Mouse (Mus musculus): ENCODE data around the gene Grip1. TPM values are rescaled to one million over a fixed set of nuclear protein-coding genes. Genes with fewer than 3 reads are reported as not detected.

Grip1 gene
- polyA plus RNA-seq, 1 experiment from 2014 or later: 0.87 TPM

- H3K9me3 ChIP-seq (ENCODE audit: control insufficient read depth, low read length): no peaks in the 10 kb centered on the region
- H3K27ac ChIP-seq (replicated peaks): no peak overlapping the region
- no peak for DNase-seq (ENCODE audit: low spot score)
- H3K9ac ChIP-seq (ENCODE audit: low read length): no peak overlapping the region
- TF ChIP-seq CTCF (IDR thresholded peaks at IDR 0.05; ENCODE audit: low read depth) (no peak), EP300 (optimal IDR thresholded peaks at IDR 0.05) (no peak)
- 53% methylated on average over 6 of the region's 6 CpGs for WGBS
- no peak for ATAC-seq (ENCODE audit: low FRiP score, low TSS enrichment)
- no peak overlapping the region for H3K4me3 ChIP-seq (ENCODE audit: low read depth, low read length)
- no peak overlapping the region for H3K4me2 ChIP-seq (replicated peaks; ENCODE audit: low read depth)
- H3K4me1 ChIP-seq (replicated peaks; ENCODE audit: control insufficient read depth, insufficient read depth): no peaks in the 10 kb centered on the region
- H3K36me3 ChIP-seq (ENCODE audit: control insufficient read depth, insufficient read depth, low read length): no peaks in the 10 kb centered on the region
- H3K27me3 ChIP-seq (ENCODE audit: control insufficient read depth, insufficient read depth, low read length): no peaks in the 10 kb centered on the region
These were observed 30.1 kb downstream of the Grip1 start for GRCm38 (mm10) chr10:119483766-119484165.

- no peak overlapping the region for H3K4me2 ChIP-seq (replicated peaks; ENCODE audit: low read depth)
- no peaks in the 10 kb centered on the region for H3K9me3 ChIP-seq (ENCODE audit: control insufficient read depth, low read length)
- no peaks in the 10 kb centered on the region for H3K27me3 ChIP-seq (ENCODE audit: control insufficient read depth, insufficient read depth, low read length)
- no peak overlapping the region for H3K4me3 ChIP-seq (ENCODE audit: low read depth, low read length)
- no peak overlapping the region for H3K9ac ChIP-seq (ENCODE audit: low read length)
- no peaks in the 10 kb centered on the region for H3K36me3 ChIP-seq (ENCODE audit: control insufficient read depth, insufficient read depth, low read length)
- DNase-seq (ENCODE audit: low spot score) (no peak), ATAC-seq (ENCODE audit: low FRiP score, low TSS enrichment) (no peak)
- TF ChIP-seq CTCF (IDR thresholded peaks at IDR 0.05; ENCODE audit: low read depth) (no peak), EP300 (optimal IDR thresholded peaks at IDR 0.05) (no peak)
- 67% methylated on average over 7 of the region's 7 CpGs for WGBS
- H3K27ac ChIP-seq (replicated peaks): no peak overlapping the region
- no peaks in the 10 kb centered on the region for H3K4me1 ChIP-seq (replicated peaks; ENCODE audit: control insufficient read depth, insufficient read depth)
These were observed 33.3 kb downstream of the Grip1 start for GRCm38 (mm10) chr10:119486936-119487335.

GRCm38 (mm10) chr10:119490831-119491230 is 37.2 kb downstream of the Grip1 start:
- H3K4me2 ChIP-seq (replicated peaks; ENCODE audit: low read depth): no peak overlapping the region

GRCm38 (mm10) chr10:119495317-119495716 is 41.7 kb downstream of the Grip1 start:
- Histone ChIP-seq H3K27me3 (ENCODE audit: control insufficient read depth, insufficient read depth, low read length) (no peaks in the 10 kb centered on the region), H3K36me3 (ENCODE audit: control insufficient read depth, insufficient read depth, low read length) (no peaks in the 10 kb centered on the region), H3K4me3 (ENCODE audit: low read depth, low read length) (no peak overlapping the region), H3K27ac (replicated peaks) (no peak overlapping the region), H3K4me1 (replicated peaks; ENCODE audit: control insufficient read depth, insufficient read depth) (no peaks in the 10 kb centered on the region), H3K9ac (ENCODE audit: low read length) (no peak overlapping the region), H3K4me2 (replicated peaks; ENCODE audit: low read depth) (no peak overlapping the region), H3K9me3 (ENCODE audit: control insufficient read depth, low read length) (no peaks in the 10 kb centered on the region)
- 73% methylated on average over 8 of the region's 8 CpGs for WGBS
- no peak for DNase-seq (ENCODE audit: low spot score)
- TF ChIP-seq CTCF (IDR thresholded peaks at IDR 0.05; ENCODE audit: low read depth): no peak
- no peak for TF ChIP-seq EP300 (optimal IDR thresholded peaks at IDR 0.05)
- no peak for ATAC-seq (ENCODE audit: low FRiP score, low TSS enrichment)

More at GRCm38 (mm10) chr10:119490831-119491230, 37.2 kb downstream of the Grip1 start:
- ATAC-seq (ENCODE audit: low FRiP score, low TSS enrichment) (no peak), DNase-seq (ENCODE audit: low spot score) (no peak)
- H3K27ac ChIP-seq (replicated peaks): no peak overlapping the region
- no peaks in the 10 kb centered on the region for H3K27me3 ChIP-seq (ENCODE audit: control insufficient read depth, insufficient read depth, low read length)
- TF ChIP-seq EP300 (optimal IDR thresholded peaks at IDR 0.05) (no peak), CTCF (IDR thresholded peaks at IDR 0.05; ENCODE audit: low read depth) (no peak)
- no peak overlapping the region for H3K4me3 ChIP-seq (ENCODE audit: low read depth, low read length)
- no peaks in the 10 kb centered on the region for H3K4me1 ChIP-seq (replicated peaks; ENCODE audit: control insufficient read depth, insufficient read depth)
- WGBS: 97% methylated on average over 18 of the region's 18 CpGs
- no peaks in the 10 kb centered on the region for H3K9me3 ChIP-seq (ENCODE audit: control insufficient read depth, low read length)
- H3K9ac ChIP-seq (ENCODE audit: low read length): no peak overlapping the region
- H3K36me3 ChIP-seq (ENCODE audit: control insufficient read depth, insufficient read depth, low read length): no peaks in the 10 kb centered on the region

- H3K9me3 ChIP-seq (ENCODE audit: control insufficient read depth, low read length): no peaks in the 10 kb centered on the region
- H3K4me1 ChIP-seq (replicated peaks; ENCODE audit: control insufficient read depth, insufficient read depth): no peaks in the 10 kb centered on the region
- 42% methylated on average over 5 of the region's 5 CpGs for WGBS
- no peak overlapping the region for H3K9ac ChIP-seq (ENCODE audit: low read length)
- H3K4me3 ChIP-seq (ENCODE audit: low read depth, low read length): no peak overlapping the region
- DNase-seq (ENCODE audit: low spot score) (no peak), ATAC-seq (ENCODE audit: low FRiP score, low TSS enrichment) (no peak)
- H3K4me2 ChIP-seq (replicated peaks; ENCODE audit: low read depth): no peak overlapping the region
- no peaks in the 10 kb centered on the region for H3K36me3 ChIP-seq (ENCODE audit: control insufficient read depth, insufficient read depth, low read length)
- no peaks in the 10 kb centered on the region for H3K27me3 ChIP-seq (ENCODE audit: control insufficient read depth, insufficient read depth, low read length)
- no peak overlapping the region for H3K27ac ChIP-seq (replicated peaks)
- TF ChIP-seq CTCF (IDR thresholded peaks at IDR 0.05; ENCODE audit: low read depth): no peak
- no peak for TF ChIP-seq EP300 (optimal IDR thresholded peaks at IDR 0.05)
These were observed 42.6 kb downstream of the Grip1 start for GRCm38 (mm10) chr10:119496221-119496620.

- WGBS: 89% methylated on average over 11 of the region's 11 CpGs
- Histone ChIP-seq H3K36me3 (ENCODE audit: control insufficient read depth, insufficient read depth, low read length) (no peaks in the 10 kb centered on the region), H3K4me1 (replicated peaks; ENCODE audit: control insufficient read depth, insufficient read depth) (no peaks in the 10 kb centered on the region), H3K9me3 (ENCODE audit: control insufficient read depth, low read length) (no peaks in the 10 kb centered on the region), H3K4me2 (replicated peaks; ENCODE audit: low read depth) (no peak overlapping the region), H3K4me3 (ENCODE audit: low read depth, low read length) (no peak overlapping the region), H3K27ac (replicated peaks) (no peak overlapping the region), H3K9ac (ENCODE audit: low read length) (no peak overlapping the region), H3K27me3 (ENCODE audit: control insufficient read depth, insufficient read depth, low read length) (no peaks in the 10 kb centered on the region)
- DNase-seq (ENCODE audit: low spot score): no peak
- ATAC-seq (ENCODE audit: low FRiP score, low TSS enrichment): no peak
- TF ChIP-seq CTCF (IDR thresholded peaks at IDR 0.05; ENCODE audit: low read depth) (no peak), EP300 (optimal IDR thresholded peaks at IDR 0.05) (no peak)
These were observed 68.1 kb downstream of the Grip1 start for GRCm38 (mm10) chr10:119521686-119522085.

All from stomach, postnatal 0 days (tissue).